Mouse (Mus musculus): ENCODE results near the gene Npw.
A peak's percentile ranks its signal among the peaks of the same experiment; 100 is the strongest.

Npw gene

GRCm38 (mm10) chr17:24658017-24658758 is at the start of gene Npw:
TSS of gene Npw (minus strand) at chr17:24658457.
- DNase-seq = no peak

DNA sequence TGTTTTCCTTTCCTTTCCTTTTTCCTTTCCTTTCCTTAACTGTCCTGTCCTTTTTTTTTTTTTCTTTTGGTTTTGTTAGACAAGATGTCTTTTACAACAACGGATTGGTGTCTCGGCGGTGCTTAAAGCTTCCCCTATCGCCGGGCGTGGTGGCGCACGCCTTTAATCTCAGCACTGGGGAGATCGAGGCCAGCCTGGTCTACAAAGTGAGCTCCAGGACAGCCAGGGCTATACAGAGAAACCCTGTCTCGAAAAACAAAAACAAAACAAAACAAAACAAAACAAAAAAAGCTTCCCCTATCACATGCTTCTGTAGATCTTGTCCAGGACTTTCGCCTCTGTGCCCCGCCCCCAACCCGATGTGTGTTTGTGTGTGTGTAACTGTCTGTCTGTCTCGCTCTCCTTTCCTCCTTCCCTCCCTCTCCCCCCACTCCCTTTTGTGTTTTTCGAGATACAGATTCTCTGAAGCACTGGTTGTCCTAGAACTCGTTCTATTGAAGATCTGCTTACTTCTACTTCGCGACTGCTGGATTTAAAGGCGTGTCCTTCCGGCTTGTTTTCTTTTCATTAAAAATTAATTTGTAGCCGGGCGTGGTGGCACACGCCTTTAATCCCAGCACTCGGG is 49.7 kb upstream of the Npw start:
- no peak for DNase-seq

GRCm38 (mm10) chr17:24706982-24707800 is 48.9 kb upstream of the Npw start, which contains the start of gene Tbl3:
TSS of gene Tbl3 (minus strand) at chr17:24707660.
- DNase-seq = peak; percentile 93

DNA sequence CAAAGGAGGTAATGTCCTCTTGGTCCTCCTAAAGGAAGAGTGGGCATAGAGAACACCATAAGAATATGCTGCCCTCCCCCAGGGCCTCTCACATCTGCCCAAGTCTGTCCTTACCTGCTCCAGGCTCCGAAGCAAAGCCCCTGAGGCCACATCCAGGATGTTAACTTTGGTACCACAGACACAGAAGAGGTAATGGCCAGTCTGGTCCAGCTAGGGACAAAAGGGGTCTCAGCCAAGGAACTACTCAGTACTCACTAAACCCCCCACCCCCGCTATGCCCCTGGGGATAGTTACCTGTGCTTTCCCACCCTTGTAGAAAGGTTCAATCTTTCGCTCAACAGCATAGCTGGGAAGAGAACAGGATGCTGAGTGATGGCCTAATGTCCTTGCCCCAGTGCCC is 47.6 kb upstream of the Npw start:
- peak; percentile 31 for DNase-seq

GRCm38 (mm10) chr17:24701251-24701650 is 43.0 kb upstream of the Npw start:
- DNase-seq = no peak

GRCm38 (mm10) chr17:24699473-24699872 is 41.2 kb upstream of the Npw start:
- DNase-seq = no peak

- no peak for DNase-seq
Measured at GRCm38 (mm10) chr17:24698715-24699114, 40.5 kb upstream of the Npw start.

- no peak for DNase-seq
Measured at GRCm38 (mm10) chr17:24697985-24698384, 39.7 kb upstream of the Npw start.

- DNase-seq = peak; percentile 83
Measured at GRCm38 (mm10) chr17:24696011-24696697, 37.9 kb upstream of the Npw start, which contains the start of the genes Gfer and Noxo1. TSS of gene Gfer (minus strand) at chr17:24696156. TSS of gene Noxo1 (plus strand) at chr17:24696234.

- no peak for DNase-seq
Measured at GRCm38 (mm10) chr17:24695326-24696010, 37.2 kb upstream of the Npw start.

- DNase-seq = no peak
Measured at GRCm38 (mm10) chr17:24692385-24692784, 34.1 kb upstream of the Npw start.

DNA sequence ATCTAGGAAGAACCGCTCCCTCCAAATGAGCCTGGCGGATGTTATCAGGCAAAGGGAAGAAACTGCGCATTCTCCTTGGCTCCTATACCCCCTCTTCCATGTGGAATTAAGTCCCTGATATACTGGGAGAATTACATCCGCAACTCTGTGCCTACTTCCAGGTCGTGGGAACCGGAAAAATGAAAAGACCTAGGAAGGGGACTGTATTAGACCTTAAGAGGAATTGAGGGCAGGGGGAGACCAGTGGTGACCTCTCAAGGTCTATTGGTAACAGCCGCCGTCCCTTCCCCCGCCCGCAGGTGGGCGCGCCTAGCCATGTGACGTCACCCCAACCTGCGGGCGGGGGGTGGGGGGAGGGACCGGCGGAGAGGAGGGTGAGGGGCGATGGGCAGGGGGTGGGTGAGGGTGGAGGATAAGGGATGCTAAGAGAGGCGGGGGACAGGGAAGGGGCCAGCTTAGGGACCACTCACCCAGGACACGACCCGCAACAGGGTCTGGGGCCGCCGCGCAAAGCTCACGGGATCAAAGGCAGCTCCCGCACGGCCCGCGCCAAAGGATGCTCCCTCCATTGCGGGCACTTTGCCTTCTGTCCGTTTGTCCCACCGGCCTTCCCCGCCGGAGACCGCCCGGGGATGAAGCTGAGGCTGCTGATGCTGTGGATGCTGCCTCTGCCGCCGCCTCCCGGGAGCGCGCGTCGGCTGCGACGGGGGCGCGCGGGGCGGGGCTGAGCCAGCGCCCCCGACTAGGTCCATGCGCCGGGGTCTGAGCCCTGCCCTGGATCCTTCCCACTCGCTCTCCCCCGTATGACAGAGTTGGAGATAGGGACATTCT is 31.2 kb upstream of the Npw start, which contains the start of gene Syngr3:
Syngr3 (minus strand) TSS at position 705 of the 831 bp plus-strand sequence.
- peak; percentile 66 for DNase-seq

DNA sequence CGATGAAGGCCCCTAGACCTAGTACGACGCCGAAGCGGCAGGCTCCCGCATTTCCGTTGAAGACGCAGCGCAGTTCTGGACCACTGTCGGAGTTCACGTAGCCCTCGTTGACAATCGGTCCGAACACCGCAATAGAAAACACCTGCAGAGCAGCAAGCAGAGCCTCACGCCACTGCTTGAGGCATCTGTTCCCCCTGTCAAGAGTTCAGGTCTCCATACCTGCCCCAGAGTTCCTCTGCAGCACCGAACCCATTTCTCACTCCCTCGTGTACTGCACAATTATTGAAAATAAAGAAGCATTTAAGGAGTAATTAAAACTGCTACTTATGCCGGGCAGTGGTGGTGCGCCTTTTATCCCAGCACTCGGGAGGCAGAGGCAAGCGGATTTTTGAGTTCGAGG is 29.3 kb upstream of the Npw start:
- no peak for DNase-seq

DNA sequence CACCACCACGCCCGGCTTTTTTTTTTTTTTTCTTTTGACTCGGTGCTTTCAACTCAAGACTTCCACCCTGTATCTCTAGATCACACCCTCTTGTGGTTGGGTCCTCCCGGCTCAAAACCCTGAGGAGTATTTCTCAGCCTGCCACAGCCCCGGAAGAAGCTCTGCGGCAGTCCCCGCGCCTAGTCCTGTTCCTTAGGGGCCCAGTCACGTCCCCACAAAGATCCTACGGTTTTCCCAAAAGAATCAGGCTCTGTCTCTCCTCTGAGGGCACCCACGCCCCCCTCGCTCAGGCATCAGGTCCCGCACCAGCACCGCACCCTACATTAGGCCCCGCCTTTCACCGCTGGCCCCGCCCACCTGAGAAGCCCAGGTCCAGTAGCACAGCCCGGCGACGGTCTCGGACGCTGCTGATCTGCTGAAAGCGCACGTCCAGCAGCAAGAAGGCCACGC is 28.9 kb upstream of the Npw start:
- no peak for DNase-seq

DNA sequence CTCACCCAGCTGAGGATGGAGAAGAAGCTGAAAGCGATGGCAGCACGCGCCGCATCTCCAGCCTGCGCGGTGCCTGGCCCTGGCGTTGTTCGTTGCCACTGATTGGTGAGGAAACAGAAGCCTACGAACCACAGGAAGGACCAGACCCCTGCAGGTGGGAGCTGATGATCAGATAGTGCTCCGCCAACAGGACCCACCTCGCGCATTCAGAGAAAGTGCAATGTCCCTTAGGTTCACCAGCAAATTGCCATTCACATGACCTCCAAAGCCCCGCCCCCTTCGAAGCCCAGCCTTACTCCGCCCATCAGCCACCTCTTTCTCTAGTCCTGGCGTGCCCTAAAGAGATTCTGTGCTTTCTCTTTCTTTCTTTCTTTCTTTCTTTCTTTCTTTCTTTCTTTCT is 28.3 kb upstream of the Npw start:
- no peak for DNase-seq

GRCm38 (mm10) chr17:24677500-24678080 is 19.3 kb upstream of the Npw start:
- DNase-seq = no peak

- no peak for DNase-seq
Measured at GRCm38 (mm10) chr17:24676877-24677276, 18.6 kb upstream of the Npw start.

- DNase-seq = peak; percentile 82
Measured at GRCm38 (mm10) chr17:24676187-24676586, 17.9 kb upstream of the Npw start.

DNA sequence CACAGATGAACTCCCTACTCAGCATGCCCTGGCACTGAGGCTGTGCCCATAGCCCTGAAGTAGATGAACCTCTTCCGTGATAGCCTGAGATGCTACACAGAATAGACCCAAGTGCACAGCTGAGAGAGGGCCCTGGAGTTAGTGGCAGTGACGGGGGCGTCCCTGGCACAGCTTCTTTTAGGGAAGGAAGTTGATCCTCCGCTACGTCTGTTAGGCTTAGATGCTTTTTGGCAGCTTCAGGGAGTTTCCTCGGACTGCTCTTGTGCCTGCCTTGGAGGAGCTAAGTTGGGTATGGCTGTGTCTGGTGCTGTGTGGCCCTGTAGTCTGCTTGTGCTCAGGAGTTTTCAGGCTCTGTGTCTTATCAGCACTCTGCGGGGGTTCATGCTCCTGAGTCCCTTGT is 16.0 kb upstream of the Npw start:
- DNase-seq = no peak

DNA sequence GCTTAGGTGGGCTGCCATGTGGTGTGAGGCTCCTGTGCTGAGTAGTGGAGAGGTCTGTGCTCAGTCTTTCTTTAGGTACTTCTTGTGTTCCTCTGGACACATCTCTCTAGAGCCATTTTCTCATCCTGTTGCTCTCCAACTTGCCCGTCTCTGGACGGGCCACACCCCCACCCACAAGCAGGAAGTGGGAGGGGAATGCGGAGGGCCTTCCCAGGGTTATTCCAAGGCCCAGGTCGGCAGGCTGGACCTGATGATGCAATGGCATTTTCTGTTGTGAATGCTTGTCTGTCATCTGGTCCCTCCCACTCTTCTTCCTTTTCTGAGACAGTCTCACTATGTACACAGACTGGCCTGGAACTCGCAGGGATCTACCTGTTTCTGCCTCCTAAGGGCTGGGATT is 13.9 kb upstream of the Npw start:
- DNase-seq = no peak

- DNase-seq = no peak
Measured at GRCm38 (mm10) chr17:24671346-24671745, 13.1 kb upstream of the Npw start.
